Mouse (Mus musculus): ENCODE results near the gene Dlg2.

GRCm38 (mm10) chr7:91423784-91424183 is 947.3 kb downstream of the Dlg2 start:
- TF ChIP-seq EP300 (IDR thresholded peaks at IDR 0.05; ENCODE audit: insufficient read depth, low read depth, low read length) (no peak), CTCF (IDR thresholded peaks at IDR 0.05) (no peak), POLR2A (IDR thresholded peaks at IDR 0.05; ENCODE audit: insufficient read depth, low read depth, low read length) (no peak)
